Mouse (Mus musculus) stomach, postnatal 0 days (tissue): Measurements from ENCODE around the gene Aqp6.

ENCODE experiments used
- CTCF ChIP-seq: IDR thresholded peaks from 2 replicates; pipeline ENCODE4 v1.5.1; 2016; ENCODE audit warnings: antibody characterized with exemption, low read depth, mild to moderate bottlenecking, moderate library complexity
- EP300 ChIP-seq: optimal IDR thresholded peaks from 2 replicates; pipeline ENCODE3; 2016; ENCODE audit warnings: antibody characterized with exemption

DNA sequence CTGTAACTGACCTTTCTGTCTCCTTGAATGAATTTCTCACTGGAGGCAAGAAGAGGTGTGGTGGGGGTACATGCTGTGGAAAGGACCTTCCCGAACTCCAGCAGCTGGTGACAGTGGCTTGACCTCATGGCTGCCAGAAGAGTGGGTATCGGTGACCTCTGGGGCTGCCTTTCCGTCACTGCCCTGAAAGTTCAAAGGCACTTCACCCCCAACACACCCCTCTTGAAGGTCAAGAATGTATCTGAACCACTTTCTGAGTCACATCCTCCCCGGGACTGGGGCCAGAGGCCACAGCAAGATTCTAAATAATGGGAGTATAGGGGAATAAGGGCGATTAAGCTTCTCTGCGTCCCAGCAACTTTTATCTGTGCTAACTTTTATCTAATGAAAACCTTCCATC lies 15.5 kb upstream of the Aqp6 start:
- TF ChIP-seq CTCF (no peak), EP300 (no peak)
